Mouse (Mus musculus) kidney, adult 2 months (tissue): Measurements from ENCODE around the gene Nub1. TPM values are rescaled to one million over a fixed set of nuclear protein-coding genes. Genes with fewer than 3 reads are reported as not detected.

ENCODE experiments used
- DNase-seq: peaks from one replicate; pipeline ENCODE4 v3.0.0; 2021
- H3K27ac ChIP-seq: fragments of 200-500 bp; 2 replicates; pipeline ENCODE4 v1.5.1; 2012; ENCODE audit warnings: low read depth, low read length, control low read depth, inconsistent platforms; ENCODE audit not compliant: insufficient read depth
- H3K27me3 ChIP-seq: fragments of 200-500 bp; replicated peaks from 2 replicates; pipeline ENCODE4 v1.6.1; 2012; ENCODE audit warnings: mild to moderate bottlenecking, moderate library complexity, low read length, inconsistent platforms; ENCODE audit not compliant: control insufficient read depth, insufficient read depth
- H3K36me3 ChIP-seq: fragments of 200-500 bp; 2 replicates; pipeline ENCODE4 v1.6.1; 2012; ENCODE audit warnings: mild to moderate bottlenecking, moderate library complexity, low read length, inconsistent platforms; ENCODE audit not compliant: control insufficient read depth, insufficient read depth
- H3K4me1 ChIP-seq: fragments of 200-500 bp; 2 replicates; pipeline ENCODE4 v1.6.1; 2011; ENCODE audit warnings: low read length; ENCODE audit not compliant: control insufficient read depth, insufficient read depth
- H3K4me3 ChIP-seq: fragments of 200-500 bp; 2 replicates; pipeline ENCODE4 v1.5.1; 2011; ENCODE audit warnings: mild to moderate bottlenecking, low read depth, low read length, control low read depth; ENCODE audit not compliant: insufficient read depth
- CTCF ChIP-seq: fragments of 200-500 bp; conservative IDR thresholded peaks from 2 replicates; pipeline ENCODE4 v1.5.1; 2011; ENCODE audit warnings: low read depth, mild to moderate bottlenecking, control low read depth, low read length, moderate library complexity, mixed read lengths; ENCODE audit not compliant: insufficient read depth, insufficient read length
- POLR2A ChIP-seq: fragments of 200-500 bp; IDR thresholded peaks from one replicate; pipeline ENCODE4 v1.6.1; 2011; ENCODE audit warnings: low read depth, low read length, control low read depth
- WGBS: fragments of 180-500 bp; shearing (Covaris S2); methylation state at CpG from one replicate; pipeline ENCODE4 v1.1.7; 2018; 5-methylcytosine and 5-hydroxymethylcytosine counted together
- polyA plus RNA-seq: library from polyadenylated mRNA; depleted of rRNA; stranded (reverse); fragments of >200 nt; gene quantifications from 2 replicates; pipeline ENCODE4 v1.2.3, GENCODE M21; 2012; rRNA removed

Gene Nub1
- 37.5 and 46.9 TPM in 2 replicates for polyA plus RNA-seq

DNA sequence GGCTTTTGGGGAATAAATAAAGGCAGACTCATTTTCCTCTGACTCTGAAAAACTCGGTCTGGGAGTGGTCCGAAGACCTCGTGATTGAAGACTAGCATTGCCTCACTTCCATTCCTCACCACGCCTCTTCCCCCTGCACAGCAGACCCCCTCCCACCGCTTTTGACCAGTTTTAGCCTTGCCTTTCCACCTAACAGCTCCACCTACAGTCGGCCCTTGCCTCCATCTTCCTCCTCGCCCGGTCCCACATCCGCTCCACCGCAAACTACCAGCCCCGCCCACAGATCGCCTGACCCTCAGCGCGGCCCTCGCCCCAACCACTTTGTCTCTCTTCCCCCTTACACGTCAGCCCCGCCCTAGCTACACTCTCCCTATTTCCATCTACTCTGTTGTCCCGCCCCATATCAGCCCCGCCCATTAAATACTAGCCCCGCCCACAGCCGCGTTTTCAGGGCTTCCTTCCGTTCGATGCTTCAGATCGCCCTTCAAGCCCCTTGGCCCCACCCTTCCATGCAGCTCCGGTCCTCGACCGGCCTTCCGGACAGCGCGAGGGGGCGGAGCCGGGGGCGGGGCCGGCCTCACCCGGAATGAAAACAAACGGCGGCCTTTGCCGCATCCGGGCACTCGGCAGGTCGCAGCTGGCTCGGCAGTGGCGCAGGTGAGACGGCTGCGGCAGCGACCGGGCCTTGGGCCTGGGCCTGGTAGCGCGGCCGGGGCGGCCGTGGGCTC, at the start of gene Nub1:
Gene Nub1, plus strand, starts transcription at position 167 of the 728 bp plus-strand sequence.
- Histone ChIP-seq H3K36me3 (no peaks in the 10 kb centered on the region), H3K4me1 (peaks cover 5% of the 10 kb centered on the region; the same call in 1 of the 2 replicates), H3K27ac (peak within 1 kb of the TSS; percentile 87), H3K27me3 (no peaks in the 10 kb centered on the region), H3K4me3 (peak within 1 kb of the TSS; percentile 98)
- peak; percentile 74 for TF ChIP-seq POLR2A
- peak; percentile 55 for TF ChIP-seq CTCF
- peak; percentile 99 for DNase-seq
- WGBS = under 1% methylated on average over 53 of the region's 53 CpGs

DNA sequence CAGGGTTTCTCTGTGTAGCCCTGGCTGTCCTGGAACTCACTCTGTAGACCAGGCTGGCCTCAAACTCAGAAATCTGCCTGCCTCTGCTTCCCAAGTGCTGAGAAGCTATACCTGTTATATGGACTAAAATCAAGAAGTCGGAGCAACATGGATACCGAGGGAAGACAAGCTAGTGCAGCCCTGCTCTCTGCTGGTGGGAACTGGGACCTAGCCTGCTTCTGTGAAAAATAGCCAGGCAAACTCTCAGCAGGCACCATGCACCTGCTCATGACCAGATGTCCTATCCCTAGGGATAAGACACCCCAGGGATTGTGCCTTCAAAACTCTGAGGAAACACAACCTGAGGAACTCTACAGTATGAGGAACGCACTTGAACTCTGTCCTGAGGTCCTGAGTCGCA, 48.3 kb upstream of the Nub1 start:
- no peak overlapping the region for H3K4me3 ChIP-seq
- no peak overlapping the region for H3K27ac ChIP-seq
- TF ChIP-seq CTCF (no peak; the same call in 1 of the 2 replicates), POLR2A (no peak)
- H3K36me3 ChIP-seq = no peaks in the 10 kb centered on the region
- 79% methylated on average over 4 of the region's 4 CpGs for WGBS
- H3K4me1 ChIP-seq = no peaks in the 10 kb centered on the region
- DNase-seq = no peak
- no peaks in the 10 kb centered on the region for H3K27me3 ChIP-seq

DNA sequence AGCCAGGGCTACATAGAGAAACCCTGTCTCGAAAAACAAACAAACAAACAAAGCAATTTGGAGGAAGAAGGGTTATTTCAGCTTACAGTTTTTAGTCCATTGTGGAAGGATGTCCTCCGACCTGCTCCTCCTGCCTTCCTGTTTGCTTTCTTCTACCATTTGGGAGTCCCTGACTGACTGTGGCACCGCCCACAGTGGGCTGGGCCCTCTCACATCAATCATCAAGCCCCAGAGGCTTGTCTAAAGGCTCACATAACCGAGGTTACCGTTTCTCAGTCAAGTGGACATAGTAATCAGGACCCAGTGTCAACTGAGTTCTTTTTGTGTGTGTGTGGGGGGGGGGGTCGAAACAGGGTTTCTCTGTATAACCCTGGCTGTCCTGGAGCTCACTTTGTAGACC, 47.2 kb upstream of the Nub1 start:
- H3K27ac ChIP-seq = no peak overlapping the region
- TF ChIP-seq CTCF = no peak
- TF ChIP-seq POLR2A = no peak
- DNase-seq = no peak
- H3K4me3 ChIP-seq = no peak overlapping the region
- H3K27me3 ChIP-seq = no peaks in the 10 kb centered on the region
- H3K4me1 ChIP-seq = no peaks in the 10 kb centered on the region
- 52% methylated on average over 6 of the region's 6 CpGs for whole genome bisulfite sequencing
- H3K36me3 ChIP-seq = no peaks in the 10 kb centered on the region

DNA sequence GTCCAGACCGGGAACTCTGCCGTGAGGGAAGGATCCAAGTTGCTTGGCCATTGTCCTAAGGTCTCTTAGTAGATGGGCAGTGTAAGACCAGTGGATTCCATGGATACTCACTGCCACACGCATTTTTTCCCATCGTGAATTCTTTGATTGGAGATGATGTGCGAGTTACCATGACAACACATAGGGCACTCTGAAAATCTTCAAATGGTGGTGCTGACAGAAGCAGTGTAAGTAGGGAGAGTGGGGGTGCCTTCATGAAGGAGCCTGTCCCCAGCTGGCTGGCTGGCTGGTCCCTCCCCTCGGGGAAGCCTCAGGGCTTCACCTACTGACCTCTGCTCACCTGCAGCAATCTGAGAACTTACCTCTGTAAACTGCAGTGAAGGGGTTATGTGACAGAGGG, 46.3 kb upstream of the Nub1 start:
- H3K4me1 ChIP-seq = no peaks in the 10 kb centered on the region

GRCm38 (mm10) chr5:24645454-24645853, 39.9 kb upstream of the Nub1 start:
- no peak for DNase-seq
- no peaks in the 10 kb centered on the region for H3K4me1 ChIP-seq
- TF ChIP-seq POLR2A (no peak), CTCF (no peak)
- no peaks in the 10 kb centered on the region for H3K36me3 ChIP-seq
- H3K27me3 ChIP-seq = no peaks in the 10 kb centered on the region
- H3K27ac ChIP-seq = no peak overlapping the region
- H3K4me3 ChIP-seq = no peak overlapping the region
- WGBS = 72% methylated on average over 1 of the region's 1 CpGs

More for the DNA sequence above, 46.3 kb upstream of the Nub1 start:
- no peak for DNase-seq
- no peaks in the 10 kb centered on the region for H3K27me3 ChIP-seq
- 65% methylated on average over 6 of the region's 6 CpGs for WGBS
- no peaks in the 10 kb centered on the region for H3K36me3 ChIP-seq
- TF ChIP-seq CTCF = no peak
- no peak for TF ChIP-seq POLR2A
- no peak overlapping the region for H3K4me3 ChIP-seq
- no peak overlapping the region for H3K27ac ChIP-seq

DNA sequence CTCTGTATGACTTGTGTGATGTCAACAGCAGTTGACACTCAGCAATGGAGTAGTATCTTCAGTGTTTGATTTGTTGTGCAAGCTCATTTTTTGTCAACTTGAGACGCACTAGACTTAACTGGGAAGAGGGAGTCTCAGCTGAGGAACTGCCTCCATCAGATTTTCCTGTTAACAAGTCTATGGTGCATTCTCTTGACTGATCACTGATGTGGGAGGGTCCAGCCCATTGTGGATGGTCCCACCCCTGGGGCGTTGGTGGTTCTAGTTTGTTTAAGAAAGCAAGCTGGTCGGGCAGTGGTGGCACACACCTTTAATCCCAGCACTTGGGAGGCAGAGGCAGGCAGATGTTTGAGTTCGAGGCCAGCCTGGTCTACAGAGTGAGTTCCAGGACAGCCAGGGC, 36.1 kb upstream of the Nub1 start:
- Histone ChIP-seq H3K4me3 (no peak overlapping the region), H3K27ac (no peak overlapping the region), H3K36me3 (no peaks in the 10 kb centered on the region), H3K4me1 (no peaks in the 10 kb centered on the region), H3K27me3 (no peaks in the 10 kb centered on the region)
- WGBS = 65% methylated on average over 4 of the region's 4 CpGs
- no peak for TF ChIP-seq CTCF
- TF ChIP-seq POLR2A = no peak
- DNase-seq = no peak

DNA sequence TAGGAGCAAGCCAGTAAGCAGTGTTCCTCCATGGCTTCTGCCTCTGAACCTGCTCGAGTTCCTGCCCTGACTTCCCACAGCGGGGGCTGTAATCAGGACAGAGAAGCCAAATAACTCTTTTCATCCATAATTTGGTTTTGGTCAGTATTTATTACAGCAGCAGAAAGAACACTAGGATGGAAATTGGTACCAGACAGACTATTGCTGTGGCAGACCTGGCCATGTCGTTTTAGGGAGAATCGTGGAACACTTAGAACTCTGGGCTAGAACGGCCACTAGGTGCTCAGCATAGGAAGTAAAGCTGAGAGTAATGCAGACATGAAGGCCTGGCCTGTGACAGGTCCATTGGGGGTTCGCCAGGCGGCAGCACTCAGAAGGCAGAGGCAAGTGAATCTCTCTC, 35.6 kb upstream of the Nub1 start:
- H3K4me3 ChIP-seq = no peak overlapping the region
- H3K4me1 ChIP-seq = no peaks in the 10 kb centered on the region
- WGBS = 78% methylated on average over 7 of the region's 7 CpGs
- TF ChIP-seq CTCF = no peak
- no peak for TF ChIP-seq POLR2A
- no peak for DNase-seq
- H3K27me3 ChIP-seq = no peaks in the 10 kb centered on the region
- no peaks in the 10 kb centered on the region for H3K36me3 ChIP-seq
- no peak overlapping the region for H3K27ac ChIP-seq

GRCm38 (mm10) chr5:24651356-24651755, 34.0 kb upstream of the Nub1 start:
- no peak overlapping the region for H3K27ac ChIP-seq
- H3K36me3 ChIP-seq = no peaks in the 10 kb centered on the region
- TF ChIP-seq CTCF (no peak), POLR2A (no peak)
- H3K27me3 ChIP-seq = no peaks in the 10 kb centered on the region
- H3K4me3 ChIP-seq = no peak overlapping the region
- DNase-seq = no peak
- H3K4me1 ChIP-seq = no peaks in the 10 kb centered on the region
- WGBS = 81% methylated on average over 6 of the region's 6 CpGs
